Mouse (Mus musculus) midbrain, embryonic 10.5 days (tissue): ENCODE data around the gene Bag2. TPM values are rescaled to one million over a fixed set of nuclear protein-coding genes. Genes with fewer than 3 reads are reported as not detected.

Source experiments
- DNase-seq: peaks from one replicate; pipeline ENCODE4 v3.0.0-alpha.2; 2017; ENCODE audit warnings: low spot score
- H3K27ac ChIP-seq: fragments of 300-500 bp; sonication (generic); replicated peaks from 2 replicates; pipeline ENCODE4 v1.5.1; 2016; ENCODE audit warnings: mild to moderate bottlenecking
- H3K27me3 ChIP-seq: fragments of 300-500 bp; sonication (generic); 2 replicates; pipeline ENCODE4 v1.6.1; 2016; ENCODE audit warnings: low read depth, mild to moderate bottlenecking; ENCODE audit not compliant: poor library complexity, severe bottlenecking
- H3K36me3 ChIP-seq: fragments of 300-500 bp; sonication (generic); 2 replicates; pipeline ENCODE4 v1.6.1; 2016; ENCODE audit warnings: mild to moderate bottlenecking, moderate library complexity
- H3K4me1 ChIP-seq: fragments of 300-500 bp; sonication (generic); 2 replicates; pipeline ENCODE4 v1.6.1; 2016
- H3K4me3 ChIP-seq: fragments of 300-500 bp; sonication (generic); 2 replicates; pipeline ENCODE4 v1.5.1; 2016; ENCODE audit warnings: mild to moderate bottlenecking, moderate library complexity
- H3K9me3 ChIP-seq: fragments of 300-500 bp; sonication (generic); replicated peaks from 2 replicates; pipeline ENCODE4 v1.6.1; 2016; ENCODE audit warnings: mild to moderate bottlenecking
- WGBS: fragments of 180-500 bp; shearing (Covaris S2); methylation state at CpG from one replicate; pipeline ENCODE4 v1.1.7; 2016; 5-methylcytosine and 5-hydroxymethylcytosine counted together
- polyA plus RNA-seq: library from polyadenylated mRNA; unstranded; fragments of >200 nt; fragmentation: Nextera tagmentation; extraction: Ambion mirVana; gene quantifications from 2 replicates; pipeline ENCODE4 v1.2.1, GENCODE M21; 2016

Bag2 gene
- polyA plus RNA-seq, 1 experiment from 2014 or later: 52.2 TPM

DNA sequence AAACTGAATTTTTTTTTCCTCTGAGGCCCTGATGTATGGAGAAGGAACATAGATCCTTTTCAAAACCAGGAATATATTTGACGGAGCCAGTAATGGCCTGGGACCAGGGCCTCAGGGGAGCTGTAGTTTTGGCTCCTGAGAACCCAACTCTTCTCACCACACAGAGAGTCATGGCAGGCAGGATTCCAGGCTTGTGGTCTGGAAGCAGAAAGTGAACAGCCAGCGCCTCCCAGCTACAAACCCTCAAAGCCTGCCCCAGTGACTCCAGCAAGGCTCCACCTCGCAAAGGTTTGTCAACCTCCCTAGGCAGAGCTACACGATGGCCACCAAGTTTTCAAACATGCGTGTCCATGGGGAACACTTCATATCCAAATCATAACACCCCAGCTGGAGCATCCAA lies 45.6 kb downstream of the Bag2 start:
- Histone ChIP-seq H3K4me3 (no peak overlapping the region), H3K27ac (no peak overlapping the region), H3K27me3 (0 out of 2 replicates have a peak, but pooled peaks cover 3% of the 10 kb centered on the region), H3K9me3 (no peaks in the 10 kb centered on the region), H3K4me1 (peaks cover 5% of the 10 kb centered on the region), H3K36me3 (no peaks in the 10 kb centered on the region)
- DNase-seq: no peak
- WGBS: 88% methylated on average over 5 of the region's 5 CpGs

DNA sequence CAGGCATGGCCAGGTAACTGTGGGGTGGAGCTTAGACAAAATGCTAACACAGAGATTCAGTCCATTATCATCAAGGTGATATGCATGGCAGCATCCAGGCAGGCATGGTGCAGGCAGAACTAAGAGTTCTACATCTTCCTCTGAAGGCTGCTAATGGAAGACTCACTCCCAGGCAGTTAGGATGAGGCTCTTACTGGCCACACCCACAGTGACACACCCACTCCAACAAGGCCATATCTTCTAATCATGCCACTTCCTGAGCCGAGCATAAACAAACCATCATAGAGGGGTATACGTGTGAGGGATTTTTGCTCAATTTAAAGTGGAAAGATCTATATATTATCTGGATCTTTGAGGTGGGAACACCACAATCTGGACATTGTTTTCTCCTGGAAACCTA lies 48.0 kb downstream of the Bag2 start:
- no peak for DNase-seq
- no peak overlapping the region for H3K4me3 ChIP-seq
- no peak overlapping the region for H3K27ac ChIP-seq
- H3K27me3 ChIP-seq: 0 out of 2 replicates have a peak, but pooled peaks cover 3% of the 10 kb centered on the region
- WGBS: 85% methylated on average over 2 of the region's 2 CpGs
- no peaks in the 10 kb centered on the region for H3K9me3 ChIP-seq
- no peaks in the 10 kb centered on the region for H3K4me1 ChIP-seq
- H3K36me3 ChIP-seq: no peaks in the 10 kb centered on the region

GRCm38 (mm10) chr1:33701244-33701643 lies 56.4 kb downstream of the Bag2 start:
- Histone ChIP-seq H3K36me3 (no peaks in the 10 kb centered on the region), H3K27me3 (no peaks in the 10 kb centered on the region), H3K4me1 (no peaks in the 10 kb centered on the region), H3K27ac (no peak overlapping the region), H3K9me3 (no peaks in the 10 kb centered on the region), H3K4me3 (no peak overlapping the region)
- WGBS: 92% methylated on average over 3 of the region's 3 CpGs
- no peak for DNase-seq

DNA sequence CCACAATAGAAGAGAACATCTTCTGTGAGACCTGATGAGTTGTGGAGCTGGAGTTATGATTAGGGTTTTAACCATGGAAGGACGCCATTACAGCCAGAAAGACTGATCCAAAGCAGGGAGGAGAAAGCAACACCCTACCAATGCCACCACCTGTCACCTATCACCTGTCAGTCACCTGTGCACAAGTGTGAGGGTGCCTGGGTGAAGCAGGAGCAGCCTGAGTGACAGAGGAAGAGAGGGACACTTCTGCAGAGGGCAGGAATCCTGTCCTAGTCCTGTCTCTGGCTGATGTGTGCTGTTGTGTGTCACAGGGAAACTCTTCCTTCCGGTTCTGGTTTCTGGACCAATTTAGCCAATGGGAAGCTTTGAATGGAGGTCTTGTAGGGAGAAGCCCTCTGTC lies 61.6 kb downstream of the Bag2 start:
- H3K9me3 ChIP-seq: no peaks in the 10 kb centered on the region
- H3K4me3 ChIP-seq: no peak overlapping the region
- no peaks in the 10 kb centered on the region for H3K4me1 ChIP-seq
- no peaks in the 10 kb centered on the region for H3K27me3 ChIP-seq
- no peak overlapping the region for H3K27ac ChIP-seq
- no peak for DNase-seq
- H3K36me3 ChIP-seq: no peaks in the 10 kb centered on the region
- WGBS: 81% methylated on average over 2 of the region's 2 CpGs

Other genes starting within 250 kb of the Bag2 start
- gene Prim2, start 88.0 kb downstream of the Bag2 start, polyA plus RNA-seq: 57.6 and 59.1 TPM in 2 replicates
- gene Rab23, start 37.9 kb downstream of the Bag2 start, polyA plus RNA-seq: 30.9 and 33.2 TPM in 2 replicates
- 29.6 and 38.1 TPM in 2 replicates for gene Zfp451, start 56.8 kb upstream of the Bag2 start, polyA plus RNA-seq
- 1.5 and 1.7 TPM in 2 replicates for gene Bend6, start 150.0 kb upstream of the Bag2 start, polyA plus RNA-seq
- 18.8 and 25.8 TPM in 2 replicates for gene Dst, start 150.4 kb upstream of the Bag2 start, polyA plus RNA-seq